In genomic region chr1:143071781-143072382, GRCm38 (mm10) we compare ENCODE assay signal across 25 mouse cellular contexts.
"Had no signal": no experiment of that assay in that cellular context is flagged by ENCODE, and none has a peak within 500 bp of the region (broad histone marks: within the 10 kb centered on the region; RNA-seq: fewer than 3 reads in every experiment).

No protein-coding gene starts in this region.

- H3K9ac ChIP-seq: heart, embryonic 12.5 days; hindbrain, embryonic 12.5 days; hindbrain, embryonic 14.5 days; intestine, embryonic 15.5 days; limb, embryonic 13.5 days; limb, embryonic 15.5 days had no signal

- H3K4me2 ChIP-seq: heart, embryonic 12.5 days; hindbrain, embryonic 12.5 days; hindbrain, embryonic 14.5 days; intestine, embryonic 15.5 days; limb, embryonic 13.5 days; limb, embryonic 15.5 days had no signal

- H3K27ac ChIP-seq: gastrocnemius, adult 2 months; heart, embryonic 10.5 days; hindbrain, embryonic 10.5 days; hindbrain, embryonic 12.5 days; hindbrain, embryonic 14.5 days; intestine, embryonic 15.5 days; layer of hippocampus, adult 2 months; limb, embryonic 13.5 days; limb, embryonic 15.5 days had no signal

- H3K27me3 ChIP-seq: heart, embryonic 12.5 days; hindbrain, embryonic 12.5 days; intestine, embryonic 15.5 days; limb, embryonic 13.5 days; limb, embryonic 15.5 days had no signal

- H3K4me1 ChIP-seq: heart, embryonic 10.5 days; heart, embryonic 12.5 days; hindbrain, embryonic 10.5 days; hindbrain, embryonic 12.5 days; intestine, embryonic 15.5 days; limb, embryonic 13.5 days; limb, embryonic 15.5 days had no signal

- ATAC-seq: hindbrain, embryonic 16.5 days; inflammation-experienced regulatory T-cells, adult 6 months; intestine, embryonic 15.5 days; intestine, postnatal 0 days had no signal

- H3K4me3 ChIP-seq: gastrocnemius, adult 2 months; heart, embryonic 10.5 days; heart, embryonic 12.5 days; hindbrain, embryonic 10.5 days; hindbrain, embryonic 12.5 days; intestine, embryonic 15.5 days; layer of hippocampus, adult 2 months; limb, embryonic 13.5 days; limb, embryonic 15.5 days had no signal

- DNase-seq: gastrocnemius, adult 2 months; gastrocnemius, postnatal 10 days; gastrocnemius, postnatal 25 days; heart, adult 18-20 months; heart, postnatal 10 days; heart, postnatal 4 days; kidney, adult 18-20 months; kidney, adult 8-10 months; kidney, postnatal 10 days; kidney, postnatal 25 days; kidney, postnatal 4 days; layer of hippocampus, postnatal 36 days; left cerebral cortex, postnatal 4 days had no signal

- H3K36me3 ChIP-seq: heart, embryonic 10.5 days; heart, embryonic 12.5 days; hindbrain, embryonic 10.5 days; hindbrain, embryonic 12.5 days; intestine, embryonic 15.5 days; limb, embryonic 13.5 days; limb, embryonic 15.5 days had no signal

- H3K9me3 ChIP-seq: heart, embryonic 10.5 days; heart, embryonic 12.5 days; hindbrain, embryonic 10.5 days; hindbrain, embryonic 12.5 days; intestine, embryonic 15.5 days; limb, embryonic 13.5 days; limb, embryonic 15.5 days had no signal
